Mouse (Mus musculus) intestine, embryonic 14.5 days (tissue): ENCODE data around the gene Cd302. TPM values are rescaled to one million over a fixed set of nuclear protein-coding genes. Genes with fewer than 3 reads are reported as not detected.
A peak's percentile ranks its signal among the peaks of the same experiment; 100 is the strongest.

ENCODE experiments used
- ATAC-seq: fragments of 200-750 bp; cut with Nextera tagmentation; replicated peaks from 2 replicates; pipeline ENCODE4 v1.8.0; 2017; ENCODE audit warnings: low read depth, moderate number of reproducible peaks, moderate TSS enrichment, moderate library complexity; ENCODE audit not compliant: low FRiP score, low TSS enrichment
- DNase-seq: peaks from one replicate; pipeline ENCODE4 v3.0.0-alpha.2; 2018; ENCODE audit warnings: low spot score
- H3K27ac ChIP-seq: fragments of 300-500 bp; sonication (generic); 2 replicates; pipeline ENCODE4 v1.5.1; 2014; ENCODE audit warnings: low read depth, mild to moderate bottlenecking, control low read depth
- H3K27me3 ChIP-seq: fragments of 300-500 bp; sonication (generic); replicated peaks from 2 replicates; pipeline ENCODE4 v1.6.1; 2014; ENCODE audit warnings: low read length, control low read depth; ENCODE audit not compliant: control insufficient read depth, insufficient read depth
- H3K36me3 ChIP-seq: fragments of 300-500 bp; sonication (generic); 2 replicates; pipeline ENCODE4 v1.6.1; 2014; ENCODE audit warnings: low read length, control low read depth; ENCODE audit not compliant: control insufficient read depth, insufficient read depth
- H3K4me1 ChIP-seq: fragments of 300-500 bp; sonication (generic); replicated peaks from 2 replicates; pipeline ENCODE4 v1.6.1; 2014; ENCODE audit warnings: low read length, control low read depth, mixed read lengths; ENCODE audit not compliant: control insufficient read depth, insufficient read depth
- H3K4me2 ChIP-seq: fragments of 300-500 bp; sonication (generic); 2 replicates; pipeline ENCODE4 v1.6.1; 2014; ENCODE audit warnings: low read length
- H3K4me3 ChIP-seq: fragments of 300-500 bp; sonication (generic); 2 replicates; pipeline ENCODE4 v1.5.1; 2014; ENCODE audit warnings: low read depth, low read length, control low read depth, mixed read lengths
- H3K9ac ChIP-seq: fragments of 300-500 bp; sonication (generic); 2 replicates; pipeline ENCODE4 v1.6.1; 2014; ENCODE audit warnings: mild to moderate bottlenecking, low read length
- H3K9me3 ChIP-seq: fragments of 300-500 bp; sonication (generic); 2 replicates; pipeline ENCODE4 v1.6.1; 2016; ENCODE audit warnings: low read length, control low read depth; ENCODE audit not compliant: control insufficient read depth
- WGBS: fragments of 180-500 bp; shearing (Covaris S2); extraction: QIAGEN DNeasy Blood & Tissue Kit; methylation state at CpG from one replicate; pipeline ENCODE4 v1.1.7; 2014; 5-methylcytosine and 5-hydroxymethylcytosine counted together
- polyA plus RNA-seq: library from polyadenylated mRNA; unstranded; fragments of >200 nt; fragmentation: Nextera tagmentation; extraction: Ambion mirVana; gene quantifications from 2 replicates; pipeline ENCODE4 v1.2.1, GENCODE M21; 2014

Gene Cd302
- polyA plus RNA-seq, 1 experiment from 2014 or later = 27.5 TPM

DNA sequence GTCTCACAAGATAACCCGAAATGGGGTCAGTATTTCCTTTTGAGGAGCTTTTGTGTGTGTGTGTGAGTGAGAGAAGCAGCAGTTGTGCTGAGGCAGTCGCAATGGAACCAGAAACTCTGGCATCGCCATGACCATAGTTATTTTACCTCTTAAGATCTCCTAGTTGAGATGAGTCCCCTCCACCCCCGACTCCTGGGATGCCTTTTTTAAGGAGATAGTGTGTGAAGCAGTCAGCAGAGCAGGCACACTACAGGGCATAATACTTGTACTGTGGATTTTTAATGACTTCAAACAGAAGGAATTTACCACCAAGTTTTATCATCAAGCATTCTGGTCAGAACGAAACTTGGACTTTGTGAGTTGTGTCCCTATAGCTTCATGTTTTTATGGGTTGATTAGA lies 73.5 kb downstream of the Cd302 start:
- peak overlapping the region; percentile 62 for H3K4me3 ChIP-seq
- 13% methylated on average over 5 of the region's 5 CpGs for WGBS
- no peaks in the 10 kb centered on the region for H3K27me3 ChIP-seq
- H3K9me3 ChIP-seq = no peaks in the 10 kb centered on the region
- H3K4me1 ChIP-seq = peaks cover 21% of the 10 kb centered on the region
- ATAC-seq (no peak), DNase-seq (peak; percentile 60)
- H3K9ac ChIP-seq = peak overlapping the region; percentile 94
- H3K4me2 ChIP-seq = peak overlapping the region; percentile 70
- H3K36me3 ChIP-seq = peaks cover 24% of the 10 kb centered on the region
- peak overlapping the region; percentile 87; the same call in 1 of the 2 replicates for H3K27ac ChIP-seq

GRCm38 (mm10) chr2:60209703-60210651 lies 74.3 kb downstream of the Cd302 start, which contains the start of the genes Baz2b and March7:
TSS of gene Baz2b (minus strand) at chr2:60209839.
TSS of gene March7 (plus strand) at chr2:60209887.
- peaks cover 20% of the 10 kb centered on the region for H3K4me1 ChIP-seq
- H3K27me3 ChIP-seq = no peaks in the 10 kb centered on the region
- under 1% methylated on average over 89 of the region's 109 CpGs for WGBS
- peak within 1 kb of the TSS; percentile 62 for H3K4me3 ChIP-seq
- H3K9me3 ChIP-seq = no peaks in the 10 kb centered on the region
- H3K4me2 ChIP-seq = peak within 1 kb of the TSS; percentile 81
- peak within 1 kb of the TSS; percentile 87 for H3K27ac ChIP-seq
- ATAC-seq (peak; percentile 94), DNase-seq (peak; percentile 92)
- H3K9ac ChIP-seq = peak within 1 kb of the TSS; percentile 94
- H3K36me3 ChIP-seq = peaks cover 28% of the 10 kb centered on the region

DNA sequence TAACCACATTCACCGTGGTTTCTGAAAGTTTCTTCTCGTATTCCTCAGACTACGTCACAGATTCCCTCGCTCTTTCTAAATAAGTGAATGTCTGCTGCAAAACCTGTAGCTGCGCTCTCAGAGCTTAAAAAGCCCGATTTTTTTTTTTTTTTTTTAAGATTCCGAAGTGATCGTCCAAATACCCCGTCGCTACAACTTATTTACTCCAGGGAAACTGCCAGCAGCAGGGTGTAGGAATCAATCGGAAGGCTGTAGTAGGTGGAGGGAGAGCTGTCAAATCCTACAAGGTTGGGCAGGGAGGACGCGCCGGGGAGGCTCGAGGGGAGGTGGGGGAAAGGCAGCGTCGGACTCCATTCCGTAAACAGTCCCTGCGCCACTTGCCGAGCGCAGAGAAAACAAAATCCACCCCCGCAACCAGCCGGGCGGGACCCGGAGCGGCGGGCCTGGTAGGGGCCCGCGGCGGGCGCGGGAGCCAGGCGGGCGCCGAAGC lies 75.1 kb downstream of the Cd302 start:
- Histone ChIP-seq H3K9ac (peak overlapping the region; percentile 94), H3K9me3 (no peaks in the 10 kb centered on the region), H3K4me3 (peak overlapping the region; percentile 62), H3K27ac (peak overlapping the region; percentile 87), H3K4me2 (peak overlapping the region; percentile 81), H3K4me1 (peaks cover 20% of the 10 kb centered on the region), H3K27me3 (no peaks in the 10 kb centered on the region), H3K36me3 (peaks cover 29% of the 10 kb centered on the region)
- DNase-seq (peak; percentile 82), ATAC-seq (peak; percentile 58)
- WGBS = under 1% methylated on average over 31 of the region's 35 CpGs

DNA sequence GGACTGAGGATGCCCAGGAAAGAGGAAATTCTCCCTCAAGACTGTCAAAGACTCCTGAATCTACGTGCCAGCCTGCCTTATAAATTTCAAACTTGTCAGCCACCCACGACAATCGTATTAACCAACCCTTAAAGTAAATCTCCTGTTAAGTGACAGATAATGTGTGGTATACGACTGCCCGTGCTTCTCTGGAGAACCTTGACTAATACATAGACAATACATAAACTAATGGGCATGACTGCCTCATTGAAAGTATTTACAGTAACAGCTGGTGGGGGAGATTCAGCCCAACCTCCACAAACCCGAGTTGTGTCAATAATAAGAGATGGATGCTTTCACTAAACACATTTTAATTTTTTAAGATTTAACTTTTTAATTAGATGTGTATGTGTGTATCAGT lies 78.5 kb downstream of the Cd302 start:
- Histone ChIP-seq H3K9me3 (no peaks in the 10 kb centered on the region), H3K4me3 (no peak overlapping the region), H3K4me1 (peaks cover 8% of the 10 kb centered on the region), H3K27ac (no peak overlapping the region), H3K4me2 (no peak overlapping the region), H3K27me3 (no peaks in the 10 kb centered on the region), H3K36me3 (peaks cover 18% of the 10 kb centered on the region), H3K9ac (no peak overlapping the region)
- DNase-seq = no peak
- 63% methylated on average over 6 of the region's 6 CpGs for WGBS
- ATAC-seq = no peak

DNA sequence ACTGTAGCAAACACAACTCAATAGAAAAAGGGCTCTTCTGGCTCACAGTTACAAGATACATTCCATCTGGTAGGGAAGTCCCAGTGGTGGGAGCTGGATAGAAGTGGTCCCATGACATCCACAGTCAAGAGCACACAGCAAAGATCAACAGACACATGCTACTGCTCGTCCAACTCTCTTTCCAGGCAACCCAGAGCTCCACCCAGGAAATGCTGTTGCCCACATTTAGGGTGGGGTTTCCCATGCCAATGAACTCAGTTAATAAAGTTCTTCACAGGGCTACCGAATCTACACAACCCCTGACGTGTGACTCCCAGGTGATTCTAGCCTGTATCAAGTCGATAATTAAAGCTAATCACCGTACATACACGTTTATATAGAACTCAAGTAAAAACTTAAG lies 80.1 kb downstream of the Cd302 start:
- H3K27me3 ChIP-seq = no peaks in the 10 kb centered on the region
- H3K4me3 ChIP-seq = no peak overlapping the region
- H3K4me2 ChIP-seq = no peak overlapping the region
- DNase-seq (no peak), ATAC-seq (no peak)
- H3K27ac ChIP-seq = no peak overlapping the region
- H3K36me3 ChIP-seq = peaks cover 18% of the 10 kb centered on the region
- no peak overlapping the region for H3K9ac ChIP-seq
- WGBS = 77% methylated on average over 6 of the region's 6 CpGs
- peaks cover 8% of the 10 kb centered on the region for H3K4me1 ChIP-seq
- no peaks in the 10 kb centered on the region for H3K9me3 ChIP-seq

- Histone ChIP-seq H3K27ac (no peak overlapping the region), H3K9ac (no peak overlapping the region), H3K9me3 (no peaks in the 10 kb centered on the region), H3K4me1 (peaks cover 8% of the 10 kb centered on the region), H3K4me2 (no peak overlapping the region), H3K36me3 (peaks cover 18% of the 10 kb centered on the region), H3K27me3 (no peaks in the 10 kb centered on the region), H3K4me3 (no peak overlapping the region)
- no peak for DNase-seq
- ATAC-seq = no peak
- 67% methylated on average over 4 of the region's 4 CpGs for WGBS
Observed at GRCm38 (mm10) chr2:60203733-60204132, 80.6 kb downstream of the Cd302 start.

GRCm38 (mm10) chr2:60202900-60203530 lies 81.3 kb downstream of the Cd302 start:
- Histone ChIP-seq H3K9me3 (no peaks in the 10 kb centered on the region), H3K36me3 (peaks cover 18% of the 10 kb centered on the region)

More at GRCm38 (mm10) chr2:60202900-60203530, 81.3 kb downstream of the Cd302 start:
- no peak overlapping the region for H3K4me3 ChIP-seq
- ATAC-seq = no peak
- no peak overlapping the region for H3K9ac ChIP-seq
- H3K4me1 ChIP-seq = peaks cover 4% of the 10 kb centered on the region
- DNase-seq = no peak
- no peak overlapping the region for H3K27ac ChIP-seq
- H3K4me2 ChIP-seq = no peak overlapping the region
- no peaks in the 10 kb centered on the region for H3K27me3 ChIP-seq
- WGBS = 85% methylated on average over 8 of the region's 8 CpGs
